Mouse (Mus musculus) limb, embryonic 15.5 days (tissue): ENCODE data around the gene Rapgef4. TPM values are rescaled to one million over a fixed set of nuclear protein-coding genes. Genes with fewer than 3 reads are reported as not detected.

Experiments
- ATAC-seq: fragments of 200-750 bp; cut with Nextera tagmentation; 2 replicates; pipeline ENCODE4 v1.8.0; 2017; ENCODE audit warnings: low read depth, moderate TSS enrichment; ENCODE audit not compliant: insufficient number of reproducible peaks, low FRiP score, low TSS enrichment
- H3K27ac ChIP-seq: fragments of 300-500 bp; sonication (generic); 2 replicates; pipeline ENCODE4 v1.5.1; 2015; ENCODE audit warnings: moderate library complexity, mild to moderate bottlenecking, inconsistent platforms
- H3K27me3 ChIP-seq: fragments of 300-500 bp; sonication (generic); 2 replicates; pipeline ENCODE4 v1.6.1; 2015; ENCODE audit warnings: inconsistent platforms
- H3K36me3 ChIP-seq: fragments of 300-500 bp; sonication (generic); 2 replicates; pipeline ENCODE4 v1.6.1; 2015; ENCODE audit warnings: inconsistent platforms
- H3K4me1 ChIP-seq: fragments of 300-500 bp; sonication (generic); 2 replicates; pipeline ENCODE4 v1.6.1; 2015; ENCODE audit warnings: inconsistent platforms
- H3K4me2 ChIP-seq: fragments of 300-500 bp; sonication (generic); 2 replicates; pipeline ENCODE4 v1.6.1; 2015; ENCODE audit warnings: mild to moderate bottlenecking, inconsistent platforms
- H3K4me3 ChIP-seq: fragments of 300-500 bp; sonication (generic); 2 replicates; pipeline ENCODE4 v1.5.1; 2015; ENCODE audit warnings: mild to moderate bottlenecking, inconsistent platforms
- H3K9ac ChIP-seq: fragments of 300-500 bp; sonication (generic); 2 replicates; pipeline ENCODE4 v1.6.1; 2015; ENCODE audit warnings: inconsistent platforms
- H3K9me3 ChIP-seq: fragments of 300-500 bp; sonication (generic); 2 replicates; pipeline ENCODE4 v1.6.1; 2016; ENCODE audit warnings: inconsistent platforms
- WGBS: fragments of 180-500 bp; shearing (Covaris S2); methylation state at CpG from one replicate; pipeline ENCODE4 v1.1.7; 2015; 5-methylcytosine and 5-hydroxymethylcytosine counted together
- polyA plus RNA-seq: library from polyadenylated mRNA; unstranded; fragments of >200 nt; fragmentation: Nextera tagmentation; extraction: Ambion mirVana; gene quantifications from 2 replicates; pipeline ENCODE4 v1.2.1, GENCODE M21; 2015

The Rapgef4 gene
- polyA plus RNA-seq, 1 experiment from 2014 or later, result 4.6 TPM

DNA sequence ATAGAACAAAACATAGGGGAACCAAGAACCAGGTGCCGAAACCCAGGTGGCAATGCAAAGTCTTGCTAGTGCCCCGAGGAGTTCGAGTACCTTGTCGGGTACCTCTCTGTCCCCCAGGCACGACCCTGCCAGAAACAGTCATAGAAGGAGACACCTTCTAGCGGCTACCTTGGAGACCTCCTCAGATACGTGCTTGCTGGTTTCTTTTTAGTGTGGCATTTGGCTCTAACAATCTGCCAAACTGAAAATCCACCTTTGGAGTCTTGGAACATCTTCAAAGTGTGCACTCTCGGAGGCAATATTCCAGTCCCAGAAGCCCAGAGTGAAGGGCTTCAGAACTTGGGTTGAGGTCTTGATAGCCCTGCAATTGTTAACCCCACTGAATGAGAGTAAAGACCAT is 34.3 kb downstream of the Rapgef4 start:
- ATAC-seq, result no peak
- Histone ChIP-seq H3K36me3 (no peaks in the 10 kb centered on the region), H3K4me2 (no peak overlapping the region), H3K27me3 (no peaks in the 10 kb centered on the region), H3K9me3 (no peaks in the 10 kb centered on the region), H3K4me3 (no peak overlapping the region), H3K4me1 (0 out of 2 replicates have a peak, but pooled peaks cover 3% of the 10 kb centered on the region), H3K9ac (no peak overlapping the region), H3K27ac (no peak overlapping the region)
- 69% methylated on average over 8 of the region's 8 CpGs for WGBS

DNA sequence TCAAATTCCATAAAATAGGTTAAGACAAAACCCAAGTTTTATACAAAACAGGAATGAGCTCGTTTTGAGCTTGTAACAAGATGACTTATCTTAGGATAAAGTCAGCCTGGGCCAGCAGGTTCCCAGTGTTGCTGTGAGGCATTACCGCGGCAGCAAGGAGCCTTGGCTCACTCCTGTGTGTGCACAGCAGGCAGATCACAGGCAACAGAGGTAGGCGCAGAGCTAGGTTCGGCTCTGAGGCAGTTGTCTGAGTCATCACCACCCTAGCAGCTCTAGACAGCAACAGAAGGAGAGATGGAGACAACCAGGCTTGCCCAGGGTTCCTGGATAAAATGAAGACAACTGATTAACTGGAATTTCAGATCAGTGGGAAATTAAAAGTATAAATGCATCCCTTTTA is 35.0 kb downstream of the Rapgef4 start:
- no peak overlapping the region for H3K9ac ChIP-seq
- no peak overlapping the region for H3K27ac ChIP-seq
- H3K4me1 ChIP-seq, result 0 out of 2 replicates have a peak, but pooled peaks cover 3% of the 10 kb centered on the region
- no peaks in the 10 kb centered on the region for H3K9me3 ChIP-seq
- WGBS, result 22% methylated on average over 5 of the region's 5 CpGs
- ATAC-seq, result no peak
- H3K4me3 ChIP-seq, result no peak overlapping the region
- H3K27me3 ChIP-seq, result no peaks in the 10 kb centered on the region
- H3K4me2 ChIP-seq, result no peak overlapping the region
- no peaks in the 10 kb centered on the region for H3K36me3 ChIP-seq

DNA sequence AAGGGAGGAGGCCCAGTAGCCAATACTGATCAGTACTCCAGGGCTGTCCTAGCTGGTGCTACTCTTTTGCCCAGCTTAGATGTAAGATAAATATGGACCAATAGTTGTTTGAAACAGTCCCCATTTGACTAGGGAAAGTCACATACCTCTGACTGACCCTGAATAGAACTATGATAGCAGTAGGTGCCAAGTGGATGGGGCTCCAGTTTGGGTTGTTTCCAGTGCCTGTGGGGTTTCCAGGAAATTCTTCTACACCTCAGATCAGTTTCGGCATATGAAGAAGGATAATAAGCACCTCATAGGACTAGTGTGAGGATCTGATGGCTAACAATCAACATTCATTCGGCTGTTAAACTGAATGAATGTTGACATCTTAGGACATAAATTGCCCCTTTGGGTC is 36.1 kb downstream of the Rapgef4 start:
- Histone ChIP-seq H3K36me3 (no peaks in the 10 kb centered on the region), H3K27me3 (no peaks in the 10 kb centered on the region), H3K27ac (no peak overlapping the region), H3K9ac (no peak overlapping the region), H3K4me1 (no peaks in the 10 kb centered on the region), H3K4me2 (no peak overlapping the region), H3K9me3 (no peaks in the 10 kb centered on the region), H3K4me3 (no peak overlapping the region)
- 80% methylated on average over 2 of the region's 2 CpGs for WGBS
- no peak for ATAC-seq

DNA sequence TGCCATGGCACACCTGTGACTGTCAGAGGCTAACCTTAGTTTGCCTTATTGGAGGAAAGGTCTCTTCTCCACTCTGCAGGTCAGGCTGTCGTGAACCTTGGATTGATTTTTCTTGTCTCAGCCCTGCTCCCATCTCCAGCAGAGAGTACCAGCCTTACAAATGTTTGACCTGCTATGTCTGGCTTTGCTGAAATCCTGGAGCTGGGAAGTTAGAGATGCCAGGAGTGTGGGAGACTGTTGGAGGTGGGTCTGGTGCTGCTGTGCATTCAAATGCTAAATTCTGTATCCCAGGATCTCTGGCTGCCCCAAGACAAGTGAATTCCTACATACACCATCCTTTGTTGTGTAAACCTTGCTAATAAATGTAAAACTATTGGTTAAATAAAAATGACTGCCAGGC is 37.7 kb downstream of the Rapgef4 start:
- 79% methylated on average over 1 of the region's 1 CpGs for WGBS
- Histone ChIP-seq H3K27me3 (no peaks in the 10 kb centered on the region), H3K36me3 (no peaks in the 10 kb centered on the region), H3K9ac (no peak overlapping the region), H3K4me2 (no peak overlapping the region), H3K4me3 (no peak overlapping the region), H3K4me1 (no peaks in the 10 kb centered on the region), H3K27ac (no peak overlapping the region), H3K9me3 (no peaks in the 10 kb centered on the region)
- ATAC-seq, result no peak

GRCm38 (mm10) chr2:72020755-72021154 is 39.7 kb downstream of the Rapgef4 start:
- Histone ChIP-seq H3K4me1 (no peaks in the 10 kb centered on the region), H3K4me2 (no peak overlapping the region), H3K9me3 (no peaks in the 10 kb centered on the region), H3K27ac (no peak overlapping the region), H3K36me3 (no peaks in the 10 kb centered on the region), H3K27me3 (no peaks in the 10 kb centered on the region), H3K4me3 (no peak overlapping the region), H3K9ac (no peak overlapping the region)
- 96% methylated on average over 15 of the region's 15 CpGs for WGBS
- ATAC-seq, result no peak

GRCm38 (mm10) chr2:72021440-72021839 is 40.4 kb downstream of the Rapgef4 start:
- Histone ChIP-seq H3K36me3 (no peaks in the 10 kb centered on the region), H3K27ac (no peak overlapping the region), H3K4me3 (no peak overlapping the region), H3K4me2 (no peak overlapping the region), H3K9ac (no peak overlapping the region), H3K27me3 (no peaks in the 10 kb centered on the region), H3K9me3 (no peaks in the 10 kb centered on the region), H3K4me1 (no peaks in the 10 kb centered on the region)
- 84% methylated on average over 5 of the region's 5 CpGs for WGBS
- ATAC-seq, result no peak

GRCm38 (mm10) chr2:72021845-72022244 is 40.8 kb downstream of the Rapgef4 start:
- no peak for ATAC-seq
- no peak overlapping the region for H3K9ac ChIP-seq
- no peaks in the 10 kb centered on the region for H3K4me1 ChIP-seq
- H3K9me3 ChIP-seq, result no peaks in the 10 kb centered on the region
- WGBS, result 66% methylated on average over 3 of the region's 3 CpGs
- H3K27me3 ChIP-seq, result no peaks in the 10 kb centered on the region
- H3K36me3 ChIP-seq, result no peaks in the 10 kb centered on the region
- H3K27ac ChIP-seq, result no peak overlapping the region
- no peak overlapping the region for H3K4me3 ChIP-seq
- no peak overlapping the region for H3K4me2 ChIP-seq

GRCm38 (mm10) chr2:72023791-72024190 is 42.8 kb downstream of the Rapgef4 start:
- Histone ChIP-seq H3K4me1 (no peaks in the 10 kb centered on the region), H3K4me3 (no peak overlapping the region), H3K4me2 (no peak overlapping the region), H3K9ac (no peak overlapping the region), H3K9me3 (no peaks in the 10 kb centered on the region), H3K27me3 (no peaks in the 10 kb centered on the region), H3K36me3 (no peaks in the 10 kb centered on the region), H3K27ac (no peak overlapping the region)
- no peak for ATAC-seq
- 83% methylated on average over 5 of the region's 5 CpGs for WGBS

- no peaks in the 10 kb centered on the region for H3K9me3 ChIP-seq
- no peak overlapping the region for H3K4me2 ChIP-seq
- H3K36me3 ChIP-seq, result no peaks in the 10 kb centered on the region
- WGBS, result 90% methylated on average over 5 of the region's 5 CpGs
- no peaks in the 10 kb centered on the region for H3K27me3 ChIP-seq
- H3K9ac ChIP-seq, result no peak overlapping the region
- H3K4me1 ChIP-seq, result no peaks in the 10 kb centered on the region
- no peak overlapping the region for H3K4me3 ChIP-seq
- no peak overlapping the region for H3K27ac ChIP-seq
- ATAC-seq, result no peak
Observed at GRCm38 (mm10) chr2:72025660-72026059, 44.6 kb downstream of the Rapgef4 start.

GRCm38 (mm10) chr2:72026506-72026905 is 45.5 kb downstream of the Rapgef4 start:
- no peak for ATAC-seq
- Histone ChIP-seq H3K27me3 (no peaks in the 10 kb centered on the region), H3K4me1 (no peaks in the 10 kb centered on the region), H3K4me3 (no peak overlapping the region), H3K27ac (no peak overlapping the region), H3K9ac (no peak overlapping the region), H3K9me3 (no peaks in the 10 kb centered on the region), H3K4me2 (no peak overlapping the region), H3K36me3 (no peaks in the 10 kb centered on the region)
- 76% methylated on average over 1 of the region's 1 CpGs for WGBS

GRCm38 (mm10) chr2:72029081-72029480 is 48.0 kb downstream of the Rapgef4 start:
- no peak overlapping the region for H3K27ac ChIP-seq
- no peak overlapping the region for H3K9ac ChIP-seq
- H3K4me3 ChIP-seq, result no peak overlapping the region
- H3K4me2 ChIP-seq, result no peak overlapping the region
- no peak for ATAC-seq
- H3K9me3 ChIP-seq, result no peaks in the 10 kb centered on the region
- WGBS, result 73% methylated on average over 1 of the region's 1 CpGs
- no peaks in the 10 kb centered on the region for H3K36me3 ChIP-seq
- H3K4me1 ChIP-seq, result no peaks in the 10 kb centered on the region
- H3K27me3 ChIP-seq, result no peaks in the 10 kb centered on the region

- Histone ChIP-seq H3K4me1 (no peaks in the 10 kb centered on the region), H3K9ac (no peak overlapping the region), H3K9me3 (no peaks in the 10 kb centered on the region), H3K4me2 (no peak overlapping the region), H3K36me3 (no peaks in the 10 kb centered on the region), H3K27me3 (no peaks in the 10 kb centered on the region), H3K4me3 (no peak overlapping the region), H3K27ac (no peak overlapping the region)
- no peak for ATAC-seq
- 81% methylated on average over 5 of the region's 5 CpGs for WGBS
Observed at GRCm38 (mm10) chr2:72029586-72030144, 48.6 kb downstream of the Rapgef4 start.

- H3K36me3 ChIP-seq, result no peaks in the 10 kb centered on the region
- H3K27ac ChIP-seq, result no peak overlapping the region
- H3K4me2 ChIP-seq, result no peak overlapping the region
- no peaks in the 10 kb centered on the region for H3K4me1 ChIP-seq
- no peak overlapping the region for H3K9ac ChIP-seq
- no peaks in the 10 kb centered on the region for H3K9me3 ChIP-seq
- WGBS, result 73% methylated on average over 5 of the region's 5 CpGs
- H3K27me3 ChIP-seq, result no peaks in the 10 kb centered on the region; the same call in 1 of the 2 replicates
- no peak overlapping the region for H3K4me3 ChIP-seq
- ATAC-seq, result no peak
Observed at GRCm38 (mm10) chr2:72031717-72032116, 50.7 kb downstream of the Rapgef4 start.
